Mouse (Mus musculus): Measurements from ENCODE around the gene Olfr718-ps1.
"Not testable (repeated sequence)": the region's sequence is repeated elsewhere in the genome, so short reads cannot be mapped to it uniquely, and the experiment has no call there.

The Olfr718-ps1 gene

DNA sequence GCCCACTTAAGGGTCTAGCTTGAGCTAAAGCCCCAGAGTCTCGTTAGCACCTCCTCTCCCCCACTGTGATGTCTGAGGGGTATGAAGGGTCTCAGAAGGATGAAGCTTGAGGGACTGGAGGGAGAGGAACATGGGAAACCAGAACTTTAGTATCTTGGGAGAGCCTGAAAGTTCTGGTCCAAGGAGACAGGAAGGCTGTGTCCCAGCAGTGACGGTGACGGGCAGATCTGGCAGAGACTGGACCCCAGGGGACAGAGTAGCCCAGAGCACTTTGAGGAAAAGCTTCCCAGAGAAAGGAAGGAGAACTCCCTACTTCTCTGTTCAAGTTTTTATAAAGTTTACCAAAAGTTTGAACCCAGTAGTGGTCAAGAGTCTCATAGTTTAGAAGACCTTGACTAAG lies at the start of gene Olfr718-ps1:
TSS of gene Olfr718-ps1 (minus strand) at position 101 of the 400 bp plus-strand sequence.
- DNase-seq (ENCODE audit: low spot score) = no peak

DNA sequence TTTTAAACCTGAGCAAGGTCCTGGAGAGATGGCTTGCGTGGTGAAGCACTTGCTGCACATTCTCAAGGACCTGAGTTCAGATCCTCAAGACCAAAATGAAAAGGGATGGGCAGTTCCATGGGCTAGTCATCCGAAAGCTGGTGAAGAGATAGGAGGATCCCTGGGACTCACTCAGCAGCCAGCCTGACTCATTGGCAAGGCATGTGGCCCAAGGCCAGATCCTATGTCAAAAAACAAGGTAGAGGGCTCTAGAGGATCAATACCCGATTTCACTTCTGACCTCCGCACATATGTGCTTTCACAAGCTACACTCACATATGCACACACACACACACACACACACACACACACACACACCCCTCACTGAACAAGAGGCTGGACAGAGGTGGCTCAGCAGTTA lies 49.1 kb upstream of the Olfr718-ps1 start:
- DNase-seq (ENCODE audit: low spot score) = no peak

DNA sequence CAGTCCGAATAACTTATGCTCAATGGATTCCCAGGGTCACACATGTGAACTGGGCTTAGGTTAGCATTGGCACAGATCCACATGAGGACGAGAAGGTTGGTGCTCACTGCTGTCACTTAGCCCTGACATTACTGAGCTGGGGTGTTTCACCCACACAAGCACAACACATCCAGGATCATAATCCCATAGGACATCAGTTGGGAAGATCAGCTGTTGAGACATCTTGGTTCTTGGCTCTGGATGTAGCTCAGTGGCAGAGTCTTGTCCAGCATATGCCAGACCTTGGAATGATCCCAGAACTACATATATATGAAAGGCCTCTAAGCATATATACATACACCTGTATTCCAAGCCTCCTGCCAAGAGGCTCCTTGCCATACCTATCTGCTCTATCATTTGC lies 47.8 kb upstream of the Olfr718-ps1 start:
- no peak for DNase-seq (ENCODE audit: low spot score)

DNA sequence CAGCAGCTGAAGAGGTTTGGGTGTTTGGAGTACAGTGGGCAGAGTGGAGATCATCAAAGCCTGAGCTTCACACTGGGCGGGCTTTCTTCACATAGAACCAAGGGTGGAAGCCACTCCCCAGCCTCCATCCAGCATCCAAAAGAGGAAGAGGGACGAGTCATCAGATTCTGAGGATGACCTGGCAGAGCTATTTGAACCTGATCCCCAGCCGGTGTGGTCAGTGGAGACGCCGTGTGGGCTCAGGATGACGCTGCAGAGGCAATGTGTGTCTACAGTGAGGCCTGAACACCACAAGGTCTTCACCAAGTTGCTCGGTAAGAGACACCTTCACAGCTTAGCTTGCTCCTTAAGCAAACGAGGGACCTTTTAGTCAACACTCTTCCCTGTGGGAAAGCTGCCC lies 47.4 kb upstream of the Olfr718-ps1 start:
- not testable (repeated sequence) for DNase-seq (ENCODE audit: low spot score)

DNA sequence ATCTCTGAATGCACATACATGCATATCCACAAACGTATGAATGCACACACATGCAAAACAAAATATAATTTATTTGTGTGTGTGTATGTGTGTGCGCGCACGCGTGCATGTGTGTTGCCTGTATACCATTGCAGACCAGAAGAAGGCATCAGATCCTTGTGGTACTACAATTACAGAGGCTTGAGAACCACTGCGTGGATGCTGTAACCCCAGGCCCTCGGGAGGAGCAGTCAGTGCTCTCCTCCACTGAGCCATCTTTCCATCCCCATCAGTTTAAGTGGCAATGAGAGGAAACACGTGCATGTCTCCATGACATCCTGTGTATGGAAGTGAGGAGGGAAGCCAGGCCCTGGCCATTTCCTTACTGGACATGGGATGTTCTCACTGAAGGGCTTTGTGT lies 45.4 kb upstream of the Olfr718-ps1 start:
- no peak for DNase-seq (ENCODE audit: low spot score)

DNA sequence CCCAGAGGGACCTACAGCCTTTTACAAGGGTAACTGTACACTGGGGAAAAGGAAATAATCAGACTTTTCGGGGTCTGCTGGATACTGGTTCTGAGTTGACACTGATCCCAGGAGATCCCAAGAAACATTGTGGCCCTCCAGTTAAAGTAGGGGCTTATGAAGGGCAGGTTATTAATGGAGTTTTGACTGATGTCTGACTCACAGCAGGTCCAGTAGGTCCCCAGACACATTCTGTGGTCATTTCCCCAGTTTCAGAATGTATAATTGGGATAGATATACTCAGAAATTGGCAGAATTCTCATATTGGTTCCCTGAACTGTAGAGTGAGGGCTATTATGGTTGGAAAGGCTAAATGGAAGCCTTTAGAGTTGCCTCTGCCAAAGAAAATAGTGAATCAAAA lies 40.6 kb upstream of the Olfr718-ps1 start:
- not testable (repeated sequence) for DNase-seq (ENCODE audit: low spot score)

DNA sequence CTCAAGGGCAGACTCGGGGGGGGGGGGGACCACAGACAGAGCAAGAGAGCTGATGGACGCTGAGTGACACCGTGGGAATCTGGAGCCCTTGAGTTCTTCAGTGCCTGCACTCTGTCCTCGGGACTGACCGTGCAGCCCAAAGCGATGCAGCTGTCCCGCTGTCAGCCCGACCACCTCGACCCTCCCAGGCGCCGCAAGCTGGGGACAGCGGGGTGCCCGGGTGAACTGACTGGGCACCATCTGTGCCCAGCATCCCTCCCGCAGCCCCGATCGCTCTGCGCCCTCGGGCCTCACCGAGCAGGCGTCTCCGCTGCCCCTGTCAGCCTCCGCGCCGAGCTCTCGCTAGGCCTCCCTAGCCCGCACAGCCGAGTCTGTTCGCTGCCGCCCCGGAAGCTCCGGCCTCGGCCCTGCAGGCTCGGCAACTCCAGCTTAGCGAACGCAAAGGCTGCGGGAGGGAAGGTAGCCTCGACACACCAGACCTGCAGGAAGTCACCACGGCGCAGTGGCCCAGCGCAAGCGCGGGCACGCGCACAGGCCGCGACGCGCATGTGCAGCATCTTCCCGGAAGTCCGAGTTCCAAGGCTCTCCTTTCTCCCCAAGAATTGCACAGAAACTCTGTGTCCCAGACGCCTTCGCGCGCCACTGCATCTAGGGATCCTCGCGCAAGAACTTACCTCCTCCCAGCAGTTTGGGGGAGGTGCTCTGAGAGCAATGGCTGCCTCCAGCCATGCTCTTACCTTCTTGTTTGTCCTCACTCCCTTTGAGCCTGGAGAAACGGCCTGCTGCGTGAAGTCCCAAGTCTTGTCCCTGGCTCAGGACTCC lies 33.1 kb upstream of the Olfr718-ps1 start, which contains the start of the genes Rbak and Spdye4b:
TSS of gene Rbak (minus strand) at position 521 of the 822 bp plus-strand sequence.
TSS of gene Spdye4b (plus strand) at position 763 of the 822 bp plus-strand sequence.
- peak; percentile 69 for DNase-seq (ENCODE audit: low spot score)

DNA sequence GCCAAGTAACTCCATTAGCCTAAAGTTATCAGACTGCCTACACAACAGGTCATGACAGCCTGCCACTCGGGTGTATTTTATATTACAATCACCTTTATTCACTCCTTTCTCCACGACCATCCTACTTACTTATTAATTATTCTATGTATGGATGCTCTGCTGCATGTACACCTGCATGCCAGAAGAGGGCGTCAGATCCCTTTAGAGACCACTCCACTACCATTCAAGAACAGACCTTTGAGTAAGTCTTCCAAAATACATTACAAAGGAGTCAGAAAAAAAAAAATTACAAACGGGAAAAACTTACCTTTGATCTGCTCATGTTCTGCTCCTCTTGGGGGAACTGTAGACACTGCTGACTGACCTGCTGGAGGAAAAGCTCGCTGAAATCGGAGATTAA lies 31.8 kb upstream of the Olfr718-ps1 start:
- DNase-seq (ENCODE audit: low spot score) = no peak

DNA sequence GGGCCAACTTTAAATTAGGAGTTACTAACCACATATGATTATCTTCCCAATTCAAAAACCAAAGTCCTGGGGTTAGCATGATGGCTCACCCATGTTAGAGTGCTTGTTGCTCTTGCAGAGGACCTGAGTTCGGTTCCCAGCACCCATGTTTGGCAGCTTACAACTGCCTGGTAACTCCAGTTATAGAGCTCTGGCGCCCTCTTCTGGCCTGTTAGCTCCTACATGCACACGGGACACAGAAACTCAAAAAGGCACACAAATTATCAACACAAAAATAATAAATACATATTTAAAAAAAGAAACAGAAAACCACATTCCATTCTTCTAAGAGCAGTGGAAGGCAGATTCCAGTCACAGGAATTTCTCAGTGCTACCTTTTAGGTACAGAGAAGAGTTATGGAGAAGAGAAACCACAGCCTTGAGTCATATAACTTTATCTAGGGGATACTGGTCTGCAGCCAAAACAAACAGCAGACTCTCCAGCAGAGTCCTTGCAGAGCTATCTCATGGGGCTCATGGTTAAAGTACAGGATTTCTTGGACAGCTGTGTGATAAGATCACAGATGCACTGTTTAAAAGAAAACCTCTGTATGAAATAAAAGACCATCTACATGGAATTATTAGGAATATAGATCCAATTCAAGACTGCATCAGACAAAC lies 30.3 kb upstream of the Olfr718-ps1 start:
- DNase-seq (ENCODE audit: low spot score) = no peak

DNA sequence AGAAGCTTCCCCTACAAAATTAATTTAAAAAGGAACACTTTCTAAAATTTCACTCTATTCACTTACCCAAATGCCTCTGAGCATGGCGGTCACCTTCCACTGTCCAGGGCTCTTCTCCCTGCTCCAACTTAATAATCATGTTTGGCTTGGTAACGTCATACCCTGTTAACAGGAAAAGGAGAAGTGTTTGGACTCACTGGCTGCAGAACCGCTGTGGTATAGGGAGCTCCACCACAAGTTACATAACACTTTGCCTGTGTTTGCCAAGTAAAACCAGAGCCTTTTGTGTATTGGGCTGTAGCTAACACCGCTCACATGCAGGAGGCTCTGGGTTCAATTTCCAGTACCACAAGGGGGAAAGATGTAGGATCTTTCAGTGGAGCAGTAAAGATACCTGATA lies 28.6 kb upstream of the Olfr718-ps1 start:
- DNase-seq (ENCODE audit: low spot score) = no peak

DNA sequence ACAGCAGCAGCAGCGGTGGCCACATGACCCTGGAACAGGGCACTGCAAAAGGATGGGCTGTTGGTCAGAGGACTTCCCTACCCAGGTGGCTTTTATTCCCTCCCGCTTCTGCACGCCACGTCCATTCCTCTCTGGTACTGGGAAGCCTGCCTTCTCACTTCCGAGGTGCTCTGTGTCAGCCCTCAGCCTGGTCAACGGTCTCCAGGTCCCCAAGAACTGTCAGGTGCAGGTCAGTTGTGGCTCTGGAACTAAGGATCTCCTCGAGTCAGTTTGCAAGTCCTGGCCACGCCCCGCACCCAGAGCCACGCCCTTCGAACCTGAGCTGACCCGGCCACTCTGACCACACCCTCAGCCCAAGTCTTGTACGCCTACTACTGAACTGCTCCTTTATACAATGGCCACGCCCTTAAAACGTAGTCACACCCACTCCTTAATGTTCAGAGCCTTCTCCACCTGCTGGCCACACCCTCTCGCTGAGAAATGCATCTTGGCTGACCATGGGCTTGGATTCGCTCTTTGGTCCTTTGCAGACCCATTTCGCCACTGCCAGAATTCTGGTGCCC lies 18.2 kb upstream of the Olfr718-ps1 start:
- DNase-seq (ENCODE audit: low spot score) = no peak

DNA sequence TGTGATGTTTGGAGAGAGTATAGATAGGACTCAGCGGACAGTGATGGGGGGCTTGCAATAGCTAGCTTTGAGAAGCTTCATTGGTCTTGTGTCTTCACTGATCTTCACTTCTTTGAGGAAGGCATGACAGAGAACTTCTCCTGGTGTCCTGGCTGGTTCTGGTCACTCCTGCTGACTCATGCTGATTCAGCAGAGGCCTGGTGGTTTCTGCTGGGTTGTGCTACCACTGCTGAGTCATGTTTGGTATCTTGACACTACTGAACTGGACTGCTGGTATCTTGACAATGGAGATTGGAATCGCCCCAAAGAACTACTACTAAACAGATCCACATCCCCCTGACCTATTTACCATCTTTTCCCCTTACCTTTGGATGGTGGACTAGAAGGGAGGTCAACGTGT lies 8.2 kb upstream of the Olfr718-ps1 start:
- DNase-seq (ENCODE audit: low spot score) = no peak

DNA sequence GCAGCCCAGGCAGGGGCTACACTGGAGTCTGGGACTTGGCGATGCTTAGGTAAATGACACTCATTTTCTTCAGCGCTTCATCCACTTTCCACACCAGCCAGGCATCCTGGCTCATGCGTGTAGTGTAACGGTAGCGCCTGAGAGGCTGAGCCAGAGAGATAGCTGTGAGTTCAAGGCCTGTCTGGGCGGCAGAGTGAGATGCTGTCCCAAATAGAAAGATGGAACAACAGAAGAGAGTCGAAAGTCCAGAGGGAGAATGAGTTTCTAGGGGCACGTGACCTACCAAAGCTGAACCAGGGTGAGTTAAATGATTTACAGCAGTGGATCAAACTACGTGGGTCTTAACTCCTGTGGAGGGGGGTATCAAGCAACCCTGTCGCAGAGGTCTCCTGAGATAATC lies 6.4 kb upstream of the Olfr718-ps1 start:
- no peak for DNase-seq (ENCODE audit: low spot score)

DNA sequence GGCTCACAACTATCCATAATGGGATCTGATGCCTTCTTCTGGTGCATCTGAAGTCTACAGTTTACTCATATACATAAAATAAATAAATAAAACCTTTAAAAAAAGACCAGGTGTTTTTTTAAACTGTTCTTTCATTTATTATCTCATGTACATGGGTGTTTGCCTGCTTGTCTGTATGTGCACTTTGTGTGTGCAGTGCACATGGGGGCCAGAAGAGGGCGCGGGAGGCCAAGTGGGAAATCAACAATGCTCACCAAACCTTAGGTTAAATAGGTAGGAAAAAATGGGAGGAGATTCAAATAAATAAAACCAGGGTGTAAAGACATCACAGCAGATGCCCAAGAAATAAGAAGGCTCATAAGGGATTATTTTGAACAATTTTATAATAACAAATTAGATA lies 2.7 kb upstream of the Olfr718-ps1 start:
- no peak for DNase-seq (ENCODE audit: low spot score)

DNA sequence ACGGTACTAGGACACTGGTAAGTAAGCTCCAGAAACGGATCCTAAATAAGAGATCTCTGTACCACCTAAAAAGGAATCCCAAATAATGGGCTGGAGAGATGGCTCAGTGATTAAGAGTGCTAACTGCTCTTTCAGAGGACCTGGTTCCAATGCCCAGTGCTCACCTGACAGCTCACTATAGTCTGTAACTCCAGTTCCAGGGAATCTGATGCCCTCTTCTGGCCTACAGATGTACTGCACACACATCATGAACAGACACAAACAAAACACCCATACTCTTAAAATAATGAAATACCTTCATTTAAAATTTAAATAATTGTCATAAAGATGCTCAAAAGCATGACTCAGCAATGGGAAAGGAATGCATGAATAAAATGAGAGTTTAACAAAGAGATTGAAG lies 2.2 kb upstream of the Olfr718-ps1 start:
- DNase-seq (ENCODE audit: low spot score) = no peak

DNA sequence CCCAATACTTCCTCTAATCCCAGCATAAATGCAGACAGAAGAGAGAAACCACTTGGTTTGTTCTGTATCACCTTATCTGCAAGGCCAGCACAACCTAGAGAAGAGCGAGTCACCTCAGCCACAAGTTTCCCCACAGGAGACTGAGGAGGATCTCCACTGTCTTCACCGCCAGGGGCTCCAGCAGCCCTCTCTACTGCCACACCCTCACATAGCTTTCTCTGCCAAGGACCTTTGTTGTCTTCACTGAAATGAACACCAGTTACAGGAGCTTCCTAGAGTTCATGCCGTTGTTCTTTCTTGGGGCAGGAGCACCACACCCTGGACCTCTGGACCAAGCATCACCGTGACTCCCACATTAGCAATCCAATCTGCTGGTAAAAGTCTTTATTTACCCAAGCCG lies 1.3 kb upstream of the Olfr718-ps1 start:
- DNase-seq (ENCODE audit: low spot score) = no peak

DNA sequence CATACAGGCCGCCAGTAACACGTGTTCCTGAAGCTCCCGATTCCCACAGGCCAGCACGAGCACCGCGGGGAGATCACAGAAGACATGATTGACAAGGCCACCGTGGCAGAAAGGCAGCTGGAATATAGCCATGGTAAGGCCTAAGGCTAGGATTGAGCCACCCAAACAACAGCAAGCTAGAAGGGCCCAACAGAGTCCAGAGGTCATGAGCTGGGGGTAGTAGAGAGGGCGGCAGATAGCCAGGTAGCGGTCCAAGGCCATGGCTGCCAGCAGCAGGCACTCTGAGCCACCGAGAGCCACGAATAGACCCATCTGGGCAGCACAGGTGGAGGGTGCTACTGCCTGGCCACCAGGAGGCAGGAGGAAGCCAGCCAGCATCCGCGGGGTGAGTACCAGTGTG lies 9.8 kb downstream of the Olfr718-ps1 start:
- DNase-seq (ENCODE audit: low spot score) = no peak

DNA sequence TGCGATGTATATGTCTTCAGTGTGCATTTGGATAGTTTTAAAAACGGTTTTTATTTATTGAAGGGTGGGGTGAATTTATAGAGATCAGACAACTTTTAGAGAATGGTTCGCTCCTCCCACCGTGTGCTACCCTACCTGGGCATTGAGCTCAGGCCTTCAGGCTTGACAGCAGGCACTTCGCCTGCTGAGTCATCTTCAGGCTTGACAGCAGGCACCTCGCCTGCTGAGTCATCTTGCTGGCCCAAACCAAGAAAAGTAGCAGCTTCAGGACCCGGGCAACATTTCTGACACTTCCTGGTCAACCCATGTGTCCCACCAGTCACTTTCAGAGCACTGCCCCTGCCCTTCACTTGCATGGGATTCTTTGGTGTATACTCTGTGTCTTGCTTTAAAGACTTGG lies 12.3 kb downstream of the Olfr718-ps1 start:
- DNase-seq (ENCODE audit: low spot score) = no peak

DNA sequence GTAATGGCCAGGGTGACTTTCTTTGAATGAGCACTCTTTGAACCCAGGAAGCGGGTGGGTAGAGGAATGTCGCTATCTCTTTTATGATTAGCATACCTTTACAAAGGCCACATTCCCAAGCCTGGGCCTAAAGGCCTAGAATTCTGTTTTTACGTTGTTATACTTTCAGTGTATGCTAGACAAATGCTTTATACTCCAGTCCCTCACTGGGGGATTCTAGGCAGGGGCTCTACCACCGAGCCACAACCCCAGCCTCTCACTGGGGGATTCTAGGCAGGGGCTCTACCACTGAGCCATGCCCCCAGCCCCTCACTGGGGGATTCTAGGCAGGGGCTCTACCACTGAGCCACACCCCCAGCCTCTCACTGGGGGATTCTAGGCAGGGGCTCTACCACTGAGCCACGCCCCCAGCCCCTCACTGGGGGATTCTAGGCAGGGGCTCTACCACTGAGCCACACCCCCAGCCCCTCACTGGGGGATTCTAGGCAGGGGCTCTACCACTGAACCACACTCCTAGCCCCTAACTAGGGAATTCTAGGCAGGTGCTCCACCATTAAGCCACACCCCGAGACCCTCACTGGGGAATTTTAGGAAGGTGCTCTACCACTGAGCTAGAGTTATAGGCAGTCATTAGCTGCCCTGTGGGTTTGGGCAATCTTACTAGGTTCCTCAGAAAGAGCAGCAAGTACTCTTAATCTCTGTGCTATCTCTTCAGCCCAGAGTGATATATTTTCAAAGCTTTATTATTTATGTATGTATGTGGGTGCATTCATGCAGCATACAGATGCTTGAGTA lies 13.0 kb downstream of the Olfr718-ps1 start:
- not testable (repeated sequence) for DNase-seq (ENCODE audit: low spot score)

DNA sequence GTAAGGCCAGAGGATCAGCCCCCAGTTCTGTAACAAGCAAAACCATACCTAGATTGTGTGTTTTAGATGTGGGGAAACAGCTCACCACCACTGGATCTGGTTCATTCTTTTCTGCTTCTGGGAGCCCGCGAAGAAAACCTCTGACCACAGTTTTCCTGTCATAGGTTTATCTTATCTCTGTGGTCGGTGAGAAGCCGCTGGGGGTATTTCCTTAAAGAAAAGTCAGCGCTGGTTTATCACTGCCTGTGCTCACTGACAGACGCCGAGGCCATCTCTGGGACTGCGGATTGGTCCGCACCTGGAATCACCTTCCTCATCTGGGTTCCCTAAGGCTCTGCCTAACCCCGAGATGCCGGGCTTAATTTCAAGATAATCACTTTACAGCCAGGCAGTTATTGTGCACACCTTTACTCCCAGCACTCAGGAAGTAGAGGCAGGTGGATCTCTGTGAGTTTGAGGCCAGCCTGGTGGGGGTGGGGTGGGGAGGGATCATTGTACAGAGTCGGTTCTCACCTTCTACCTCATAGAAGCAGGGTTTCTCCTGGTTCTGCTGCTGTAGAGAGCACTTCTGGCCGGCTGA lies 14.4 kb downstream of the Olfr718-ps1 start:
- no peak for DNase-seq (ENCODE audit: low spot score)

DNA sequence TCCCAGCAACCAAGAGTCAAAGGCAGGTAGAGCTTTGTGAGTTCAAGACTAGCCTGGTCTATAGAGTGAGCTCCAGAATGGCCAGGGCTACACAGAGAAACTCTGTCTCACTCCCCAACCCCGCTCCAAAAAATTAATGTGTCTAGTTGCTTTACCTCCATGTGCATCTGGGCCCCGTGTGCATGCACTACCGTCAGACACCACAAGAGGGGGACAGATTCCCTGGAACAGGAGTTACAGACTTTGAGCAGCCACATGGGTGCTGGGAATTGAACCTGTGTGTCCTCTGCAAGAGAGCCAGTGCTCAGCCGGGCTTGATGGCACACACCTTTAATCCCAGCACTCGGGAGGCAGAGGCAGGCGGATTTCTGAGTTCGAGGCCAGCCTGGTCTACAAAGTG lies 17.0 kb downstream of the Olfr718-ps1 start:
- peak; percentile 31 for DNase-seq (ENCODE audit: low spot score)

DNA sequence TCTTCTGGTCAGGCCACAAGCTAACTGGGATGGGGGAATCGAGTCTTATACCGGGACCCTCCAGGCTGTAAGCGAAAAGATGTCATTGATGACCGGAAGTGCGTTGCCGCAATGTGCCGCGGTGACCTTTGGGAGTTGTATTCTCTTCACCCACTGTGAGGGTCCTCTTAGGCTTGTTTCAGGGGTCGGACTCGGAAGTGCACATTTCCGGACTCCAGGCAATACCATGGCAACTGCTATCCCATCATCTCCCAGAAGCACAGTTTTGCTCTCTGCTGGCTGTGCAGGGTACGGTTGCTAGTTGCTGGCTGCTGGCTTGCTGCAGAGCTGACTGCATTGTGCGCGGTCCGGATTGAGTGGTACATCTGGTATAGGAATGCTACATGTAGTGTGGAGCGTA lies 18.3 kb downstream of the Olfr718-ps1 start:
- DNase-seq (ENCODE audit: low spot score) = no peak

Measured in spleen, adult 12 weeks (tissue).